Mouse (Mus musculus): ENCODE data around the gene Rnf185. TPM values are rescaled to one million over a fixed set of nuclear protein-coding genes. Genes with fewer than 3 reads are reported as not detected.

Rnf185 gene
- polyA plus RNA-seq, 1 experiment from 2014 or later: 51.9 TPM

GRCm38 (mm10) chr11:3368983-3369382, 83.2 kb downstream of the Rnf185 start:
- Histone ChIP-seq H3K4me3 (ENCODE audit: low read depth, low read length) (no peak overlapping the region), H3K27ac (ENCODE audit: low read depth, low read length) (no peak overlapping the region), H3K4me2 (peak overlapping the region; percentile 88; the same call in 1 of the 2 replicates), H3K9me3 (ENCODE audit: control insufficient read depth, low read length) (no peaks in the 10 kb centered on the region), H3K9ac (ENCODE audit: low read length) (0 out of 2 replicates have a peak overlapping the region, but pooled peaks have one; percentile 17), H3K27me3 (ENCODE audit: control insufficient read depth, insufficient read depth, low read length) (no peaks in the 10 kb centered on the region), H3K4me1 (ENCODE audit: control insufficient read depth, insufficient read depth, low read length) (peaks cover 25% of the 10 kb centered on the region), H3K36me3 (ENCODE audit: control insufficient read depth, insufficient read depth, low read length) (no peaks in the 10 kb centered on the region)
- no peak for ATAC-seq (ENCODE audit: low FRiP score)
- no peak for DNase-seq (ENCODE audit: low spot score, missing footprints)
- WGBS: 59% methylated on average over 7 of the region's 7 CpGs

GRCm38 (mm10) chr11:3366411-3366810, 85.8 kb downstream of the Rnf185 start:
- no peak overlapping the region for H3K4me3 ChIP-seq (ENCODE audit: low read depth, low read length)
- H3K27me3 ChIP-seq (ENCODE audit: control insufficient read depth, insufficient read depth, low read length): no peaks in the 10 kb centered on the region
- no peak overlapping the region for H3K4me2 ChIP-seq
- H3K4me1 ChIP-seq (ENCODE audit: control insufficient read depth, insufficient read depth, low read length): peaks cover 13% of the 10 kb centered on the region
- no peak for ATAC-seq (ENCODE audit: low FRiP score)
- no peak for DNase-seq (ENCODE audit: low spot score, missing footprints)
- 88% methylated on average over 7 of the region's 7 CpGs for WGBS
- H3K9me3 ChIP-seq (ENCODE audit: control insufficient read depth, low read length): no peaks in the 10 kb centered on the region
- no peak overlapping the region for H3K27ac ChIP-seq (ENCODE audit: low read depth, low read length)
- H3K36me3 ChIP-seq (ENCODE audit: control insufficient read depth, insufficient read depth, low read length): no peaks in the 10 kb centered on the region
- no peak overlapping the region for H3K9ac ChIP-seq (ENCODE audit: low read length)

Other genes starting within 250 kb of the Rnf185 start
- 54.5 and 54.7 TPM in 2 replicates for gene Eif4enif1, start 250.0 kb downstream of the Rnf185 start, polyA plus RNA-seq (2014; fragmentation: Nextera tagmentation; extraction: Ambion mirVana)
- 327 and 332 TPM in 2 replicates for gene Drg1, start 185.9 kb downstream of the Rnf185 start, polyA plus RNA-seq (2014; fragmentation: Nextera tagmentation; extraction: Ambion mirVana)
- gene Patz1, start 163.5 kb downstream of the Rnf185 start, polyA plus RNA-seq (2014; fragmentation: Nextera tagmentation; extraction: Ambion mirVana): 107 and 116 TPM in 2 replicates
- gene Pik3ip1, start 122.0 kb downstream of the Rnf185 start, polyA plus RNA-seq (2014; fragmentation: Nextera tagmentation; extraction: Ambion mirVana): 10.5 and 12.1 TPM in 2 replicates
- 62.6 and 63.4 TPM in 2 replicates for gene Limk2, start 43.2 kb downstream of the Rnf185 start, polyA plus RNA-seq (2014; fragmentation: Nextera tagmentation; extraction: Ambion mirVana)
- gene Pla2g3, start 35.9 kb upstream of the Rnf185 start, polyA plus RNA-seq (2014; fragmentation: Nextera tagmentation; extraction: Ambion mirVana): 0.38 and 0.54 TPM in 2 replicates
- 0.07 and 0.16 TPM in 2 replicates for gene Inpp5j, start 52.5 kb upstream of the Rnf185 start, polyA plus RNA-seq (2014; fragmentation: Nextera tagmentation; extraction: Ambion mirVana)
- 55.9 and 58.9 TPM in 2 replicates for gene Selenom, start 62.3 kb upstream of the Rnf185 start, polyA plus RNA-seq (2014; fragmentation: Nextera tagmentation; extraction: Ambion mirVana)
- 26.6 and 27.1 TPM in 2 replicates for gene Smtn, start 88.2 kb upstream of the Rnf185 start, polyA plus RNA-seq (2014; fragmentation: Nextera tagmentation; extraction: Ambion mirVana)
- gene Morc2a, start 196.8 kb upstream of the Rnf185 start, polyA plus RNA-seq (2014; fragmentation: Nextera tagmentation; extraction: Ambion mirVana): 27.3 and 28.1 TPM in 2 replicates

All from midbrain, embryonic 11.5 days (tissue).